Mouse (Mus musculus) ovary, adult 2 months (tissue): ENCODE measurements around the gene Gpr137. TPM values are rescaled to one million over a fixed set of nuclear protein-coding genes. Genes with fewer than 3 reads are reported as not detected.

Source experiments
- polyA plus RNA-seq: library from polyadenylated mRNA; depleted of rRNA; stranded (reverse); fragments of >200 nt; gene quantifications from 2 replicates; pipeline ENCODE4 v1.2.3, GENCODE M21; 2012; rRNA removed

Gpr137 gene
- 149 and 153 TPM in 2 replicates for polyA plus RNA-seq

GRCm38 (mm10) chr19:6942249-6942691 lies at the start of gene Gpr137:
Gene Gpr137 (minus strand): TSS chr19:6942480.

GRCm38 (mm10) chr19:6987061-6987903 lies 45.0 kb upstream of the Gpr137 start, which contains the start of gene Vegfb:
Gene Vegfb (minus strand): TSS chr19:6987651.

GRCm38 (mm10) chr19:6980381-6981093 lies 38.3 kb upstream of the Gpr137 start, which contains the start of gene Fkbp2:
Gene Fkbp2 (minus strand): TSS chr19:6980501.

DNA sequence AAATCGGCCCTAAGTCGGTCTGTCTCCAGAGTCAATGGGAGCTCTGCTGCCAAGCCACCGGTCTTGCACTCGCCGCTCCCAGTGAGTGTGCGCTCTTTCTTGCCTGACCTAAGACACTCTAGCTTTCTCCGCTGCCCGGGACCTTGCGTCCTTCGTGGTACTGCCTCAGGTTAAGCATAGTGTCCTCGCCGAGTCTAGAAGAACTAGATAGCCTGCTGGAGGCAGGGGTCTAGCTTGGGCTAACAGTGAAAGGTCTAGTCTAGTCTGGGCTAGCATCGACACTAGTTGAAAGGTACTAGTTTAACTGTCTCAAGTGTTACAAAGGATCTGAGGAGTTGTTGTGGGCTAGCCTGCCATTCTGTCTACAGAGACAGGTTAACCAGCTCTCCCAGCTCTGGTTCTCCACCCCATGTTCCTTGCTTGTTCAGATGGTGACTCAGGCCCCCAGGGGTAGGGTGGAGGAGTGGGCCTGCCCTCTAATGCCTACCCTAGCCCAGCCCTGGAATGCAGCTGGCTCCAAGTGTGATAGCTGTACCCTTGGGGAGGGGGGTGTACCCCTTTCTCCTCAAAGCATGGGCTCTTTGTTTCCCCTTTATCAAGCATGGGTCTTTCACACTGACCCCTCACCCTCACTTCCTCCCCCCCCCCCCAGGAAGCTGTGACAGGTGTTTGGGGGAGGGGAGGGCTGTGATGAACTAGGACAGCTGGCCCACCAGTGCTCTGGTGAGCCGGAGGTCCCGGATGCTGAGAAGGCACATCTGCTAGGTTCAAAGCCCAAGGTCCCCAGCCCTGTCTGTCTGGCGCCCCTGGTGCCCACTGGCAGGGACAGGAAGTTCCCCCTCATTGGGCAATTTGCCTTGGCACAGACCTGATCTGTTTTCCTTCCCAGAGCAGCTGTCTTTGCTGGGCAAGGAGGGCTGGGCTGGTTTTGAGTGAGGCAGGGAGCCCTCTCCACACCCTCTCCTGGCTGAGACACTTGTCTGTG lies 33.5 kb upstream of the Gpr137 start, which contains the start of gene Plcb3:
Gene Plcb3, minus strand, starts transcription at position 934 of the 985 bp plus-strand sequence.

DNA sequence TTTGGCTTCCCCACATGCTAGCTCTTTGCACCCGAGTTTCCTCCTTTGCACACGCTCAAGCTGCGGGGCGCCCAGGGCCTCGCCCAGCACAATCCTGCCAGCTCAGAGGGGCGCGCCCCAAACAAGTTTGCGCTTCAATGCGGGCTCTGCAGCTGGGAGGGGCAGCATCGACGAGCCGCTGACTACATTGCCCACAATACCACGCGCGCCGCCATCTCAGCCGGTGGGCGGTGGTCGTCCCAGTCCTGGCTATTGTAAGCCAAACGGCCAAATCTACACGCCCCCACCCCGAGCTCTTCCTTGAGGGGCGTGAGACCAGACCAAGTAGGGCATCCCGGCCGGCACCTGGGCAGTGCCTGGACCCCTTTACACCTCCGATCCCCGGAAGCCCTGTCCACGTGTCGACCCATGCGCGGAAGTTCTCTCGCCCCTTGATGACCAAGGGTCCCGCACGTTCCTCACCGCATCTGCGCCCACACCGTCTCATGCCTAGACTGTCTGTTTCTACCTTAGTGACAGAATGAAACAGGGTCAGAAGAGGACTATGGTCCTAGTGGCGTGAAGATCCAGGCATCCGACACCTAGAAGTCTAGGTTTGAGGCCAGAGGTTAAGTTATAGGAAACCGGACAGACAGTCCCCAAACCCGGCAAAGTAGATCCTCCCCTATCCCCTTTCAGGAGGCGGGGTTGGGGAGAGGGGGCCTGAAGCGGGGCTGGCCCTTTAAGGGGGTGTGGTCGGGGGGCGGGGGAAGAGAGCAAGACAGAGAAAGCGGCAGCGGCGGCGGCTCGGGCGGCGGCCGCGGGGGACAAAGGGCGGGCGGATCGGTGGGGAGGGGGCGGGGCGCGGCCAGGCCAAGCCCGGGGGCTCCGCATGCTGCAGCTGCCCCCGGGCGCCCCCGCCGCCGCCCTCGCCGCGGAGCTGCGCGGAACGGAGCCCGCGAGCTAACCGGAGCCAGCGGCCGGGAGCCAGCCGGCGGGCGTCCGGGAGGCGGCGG lies 32.2 kb upstream of the Gpr137 start, which contains the start of gene Ppp1r14b:
Gene Ppp1r14b, plus strand, starts transcription at position 758 of the 995 bp plus-strand sequence.

DNA sequence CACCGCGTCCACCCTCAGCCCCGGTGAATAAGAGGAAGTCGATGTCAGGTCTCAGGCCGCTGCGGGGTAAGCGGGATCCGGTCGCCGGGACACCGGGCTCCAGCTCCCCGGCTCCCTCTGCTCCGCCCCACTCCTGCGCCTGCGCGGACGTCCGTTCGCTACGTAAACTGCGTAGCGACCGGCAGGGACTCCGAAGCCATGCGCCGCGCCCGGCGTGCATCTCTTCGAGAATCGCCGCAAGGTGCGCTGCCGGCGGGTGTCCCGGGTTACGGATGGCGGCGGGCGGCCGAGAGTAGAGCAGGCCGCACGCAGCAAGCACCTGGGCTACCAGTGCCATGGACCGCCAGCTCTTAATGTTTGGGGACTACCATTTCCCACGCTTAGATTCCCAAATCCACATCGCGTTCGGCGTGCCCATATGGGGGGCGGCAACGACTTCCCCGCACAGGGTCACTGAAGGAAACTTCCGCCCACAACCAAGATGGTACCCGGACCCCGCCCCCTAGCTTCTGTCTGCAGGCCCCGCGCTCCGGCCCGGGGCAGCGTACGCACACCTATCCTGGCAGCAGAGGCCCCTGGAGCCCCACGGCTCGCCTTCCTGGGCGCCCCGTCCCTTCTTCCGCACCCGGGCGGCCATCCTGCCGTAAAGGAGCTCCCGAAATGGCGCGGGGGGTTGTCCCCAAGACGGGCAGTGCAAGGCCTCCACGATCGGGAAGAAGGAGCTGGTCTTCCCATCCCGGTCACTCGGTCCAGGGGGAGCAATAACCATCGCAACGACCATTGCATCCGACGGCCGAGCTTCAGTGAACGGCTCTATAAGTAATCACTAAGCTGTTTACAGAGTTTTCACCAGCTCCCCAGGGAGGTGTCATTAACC lies 670 bp downstream of the Gpr137 start, which contains the start of gene Bad:
Gene Bad, plus strand, starts transcription at position 490 of the 877 bp plus-strand sequence.

DNA sequence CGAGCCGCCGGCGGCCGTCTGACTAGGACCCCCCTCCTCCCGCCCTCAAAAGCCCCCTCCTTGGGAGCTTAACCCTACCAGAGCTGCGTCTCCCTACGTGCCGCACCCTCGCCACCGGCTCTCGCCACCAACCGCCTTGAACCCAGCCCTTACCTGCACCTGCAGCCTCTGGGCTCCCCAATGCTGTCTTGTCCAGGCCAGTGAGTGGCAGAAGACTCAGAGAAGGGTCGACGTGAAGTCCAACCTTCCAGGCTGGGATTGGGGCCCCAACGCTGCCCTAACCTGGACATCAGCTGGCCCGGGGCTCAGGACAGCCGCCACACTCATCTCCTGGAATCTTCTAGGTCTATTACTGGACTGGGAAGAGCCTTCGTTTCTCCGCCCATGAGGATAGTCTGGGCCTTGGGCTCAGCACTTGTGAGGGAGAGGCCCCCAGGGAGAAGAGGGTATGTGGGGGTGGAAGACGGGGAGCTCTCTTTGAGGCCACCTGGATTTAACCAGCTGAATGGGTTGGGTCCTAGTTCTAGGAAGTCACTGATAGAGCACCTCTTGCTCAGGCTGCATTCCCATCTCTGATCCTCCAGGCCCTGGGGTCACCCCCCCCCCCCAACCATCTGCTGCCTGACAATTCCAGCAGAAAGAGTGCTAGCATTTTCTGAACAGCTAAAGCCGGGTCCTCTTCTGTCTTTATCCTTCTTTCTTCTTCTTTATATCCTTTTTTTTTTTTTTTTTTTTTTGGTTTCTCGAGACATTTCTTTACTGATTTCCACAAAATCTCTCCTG lies 7.9 kb downstream of the Gpr137 start, which contains the start of gene Kcnk4:
Gene Kcnk4, minus strand, starts transcription at position 321 of the 783 bp plus-strand sequence.

DNA sequence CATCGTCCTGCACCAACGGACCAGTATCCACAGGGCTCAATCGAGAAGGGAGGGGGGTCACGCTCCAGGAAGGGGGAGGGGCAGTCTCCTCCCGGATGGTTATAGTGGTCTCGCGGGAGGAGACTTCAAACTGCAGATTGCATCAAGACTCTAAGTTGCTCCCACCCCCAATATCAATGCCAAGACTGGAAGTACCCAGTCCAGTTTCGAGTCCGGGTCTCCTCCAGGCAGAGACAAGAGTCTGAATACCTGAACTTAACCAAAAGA lies 17.0 kb downstream of the Gpr137 start, which contains the start of gene Catsperz:
Gene Catsperz, minus strand, starts transcription at position 74 of the 267 bp plus-strand sequence.

GRCm38 (mm10) chr19:6921647-6922567 lies 20.4 kb downstream of the Gpr137 start, which contains the start of gene Esrra:
Gene Esrra (minus strand): TSS chr19:6921813.

DNA sequence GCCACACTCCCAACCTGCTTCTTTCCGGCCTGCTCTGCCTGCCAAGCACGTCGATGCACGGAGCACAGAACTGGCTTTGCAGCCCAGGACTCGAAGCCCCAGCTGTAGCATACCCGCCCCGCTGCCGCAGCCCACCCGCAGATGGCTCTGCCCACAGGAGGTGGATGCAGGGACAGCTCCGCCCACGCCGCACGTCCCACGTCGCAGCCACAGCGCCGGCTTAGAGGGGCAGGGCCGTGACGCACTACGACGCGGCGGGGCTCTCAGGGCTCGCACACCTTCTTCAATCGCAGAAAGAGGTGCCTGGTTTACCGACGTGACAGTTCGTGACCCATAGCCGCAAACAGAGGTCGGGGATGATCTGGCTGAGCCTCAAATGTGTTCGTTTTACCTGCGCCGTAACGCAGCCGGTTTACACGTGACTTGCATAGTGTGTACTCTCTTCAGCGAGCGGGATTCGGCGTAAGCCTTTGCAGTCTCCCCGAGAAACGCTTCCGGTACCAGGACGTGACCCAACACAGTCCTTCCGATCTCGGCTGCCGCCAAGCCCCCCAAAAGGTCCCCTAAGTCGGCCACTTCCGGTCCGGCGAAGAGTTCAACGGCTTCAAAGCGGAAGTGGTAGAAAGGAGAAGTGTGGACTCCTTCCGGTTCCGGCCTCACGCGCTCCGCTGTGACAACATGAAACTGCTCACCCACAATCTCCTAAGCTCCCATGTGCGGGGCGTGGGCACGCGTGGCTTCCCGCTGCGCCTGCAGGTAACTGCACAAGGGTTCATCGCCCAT lies 32.6 kb downstream of the Gpr137 start, which contains the start of the genes Trmt112 and Prdx5:
Gene Trmt112, plus strand, starts transcription at position 192 of the 783 bp plus-strand sequence.
Gene Prdx5, minus strand, starts transcription at position 600 of the 783 bp plus-strand sequence.

Other genes starting within 250 kb of the Gpr137 start
- gene Rps6ka4, start 101.8 kb downstream of the Gpr137 start, polyA plus RNA-seq, result 48.4 and 58.2 TPM in 2 replicates
- gene Ccdc88b, start 84.3 kb downstream of the Gpr137 start, polyA plus RNA-seq, result 9.2 and 14.4 TPM in 2 replicates
- gene Trmt112, start 32.8 kb downstream of the Gpr137 start, polyA plus RNA-seq, result 136 and 165 TPM in 2 replicates
- 81.1 and 89.3 TPM in 2 replicates for gene Prdx5, start 32.4 kb downstream of the Gpr137 start, polyA plus RNA-seq
- 41.5 and 54.3 TPM in 2 replicates for gene Esrra, start 20.7 kb downstream of the Gpr137 start, polyA plus RNA-seq
- 0.67 and 0.96 TPM in 2 replicates for gene Catsperz, start 17.1 kb downstream of the Gpr137 start, polyA plus RNA-seq
- 0.31 and 0.43 TPM in 2 replicates for gene Kcnk4, start 8.0 kb downstream of the Gpr137 start, polyA plus RNA-seq
- gene Bad, start 619 bp downstream of the Gpr137 start, polyA plus RNA-seq, result 110 and 113 TPM in 2 replicates
- 195 and 257 TPM in 2 replicates for gene Ppp1r14b, start 32.5 kb upstream of the Gpr137 start, polyA plus RNA-seq
- gene Plcb3, start 34.0 kb upstream of the Gpr137 start, polyA plus RNA-seq, result 124 and 128 TPM in 2 replicates
- gene Fkbp2, start 38.0 kb upstream of the Gpr137 start, polyA plus RNA-seq, result 38.2 and 48.3 TPM in 2 replicates
- 69.8 and 79.7 TPM in 2 replicates for gene Vegfb, start 45.2 kb upstream of the Gpr137 start, polyA plus RNA-seq
- gene Dnajc4, start 50.1 kb upstream of the Gpr137 start, polyA plus RNA-seq, result 42.1 and 55.2 TPM in 2 replicates
- 59.8 and 60.4 TPM in 2 replicates for gene Nudt22, start 53.6 kb upstream of the Gpr137 start, polyA plus RNA-seq
- 12.4 TPM in 2 replicates for gene Trpt1, start 53.7 kb upstream of the Gpr137 start, polyA plus RNA-seq
- 12.7 and 13.1 TPM in 2 replicates for gene Fermt3, start 77.0 kb upstream of the Gpr137 start, polyA plus RNA-seq
- 63.8 and 71.7 TPM in 2 replicates for gene Stip1, start 97.5 kb upstream of the Gpr137 start, polyA plus RNA-seq
- gene Macrod1, start 114.3 kb upstream of the Gpr137 start, polyA plus RNA-seq, result 50.2 and 54.3 TPM in 2 replicates
- 5.2 and 5.6 TPM in 2 replicates for gene Flrt1, start 163.2 kb upstream of the Gpr137 start, polyA plus RNA-seq